Mouse (Mus musculus) left cerebral cortex, postnatal 14 days (tissue): Measurements from ENCODE around the gene Cadps2. TPM values are rescaled to one million over a fixed set of nuclear protein-coding genes. Genes with fewer than 3 reads are reported as not detected.

Experiments used
- DNase-seq, 2 experiments: peaks; one replicate each; pipeline ENCODE4 v3.0.0; 2021 to 2022; ENCODE audit warnings: low spot score in 2 of 2, mixed read lengths in 1 of 2
- intact Hi-C: fragments of 180-260 bp; cut with DNase I; formaldehyde crosslinking; loops from one replicate; pipeline ENCODE4 v1.15.1; 2025
- total RNA-seq, 2 experiments: library from RNA; stranded (reverse); gene quantifications; 2 replicates each; pipeline ENCODE4 v1.2.3; 2021

Cadps2 gene
- total RNA-seq, 2 experiments from 2014 or later: 78.0 to 86.7 TPM

DNA sequence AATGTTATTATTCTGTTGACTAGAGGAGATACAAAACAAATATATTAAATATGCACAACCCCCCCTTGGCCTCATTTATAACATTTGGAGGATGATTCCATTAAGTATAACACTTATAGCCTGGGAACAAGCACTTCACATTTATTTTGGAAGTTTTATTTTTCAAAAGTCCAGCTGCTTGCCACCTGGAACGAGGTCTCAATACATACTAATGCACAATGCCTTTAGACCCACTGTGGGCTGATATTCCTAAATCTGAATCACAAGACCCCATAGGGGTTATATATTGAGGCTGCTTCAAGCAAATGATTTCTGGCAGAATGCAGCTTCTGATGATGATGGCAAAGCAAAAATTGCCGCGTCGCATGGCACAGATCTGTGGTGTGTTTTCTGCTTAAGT is 565.7 kb downstream of the Cadps2 start:
- intact Hi-C loops: no loop called here
- no peak for DNase-seq

DNA sequence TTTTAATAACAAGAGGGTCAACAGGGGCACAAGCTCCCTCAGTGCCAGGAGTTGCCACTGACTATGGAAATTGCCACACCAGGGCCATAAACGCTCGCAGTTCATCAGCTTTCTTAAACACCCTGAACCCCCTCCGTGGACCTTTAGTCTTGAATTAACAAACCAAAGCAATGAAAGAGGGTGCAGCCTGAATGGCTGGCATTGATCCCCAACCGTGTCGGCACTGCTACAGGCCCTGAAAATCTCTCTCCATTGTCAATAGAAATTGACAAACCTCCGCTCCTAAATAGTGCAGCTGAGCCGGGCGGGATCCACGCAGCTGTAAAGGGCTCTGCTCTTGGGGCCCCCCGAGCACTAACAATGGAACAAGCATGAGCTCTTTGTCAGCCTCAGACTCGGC is 566.2 kb downstream of the Cadps2 start:
- intact Hi-C loops: no loop called here

DNA sequence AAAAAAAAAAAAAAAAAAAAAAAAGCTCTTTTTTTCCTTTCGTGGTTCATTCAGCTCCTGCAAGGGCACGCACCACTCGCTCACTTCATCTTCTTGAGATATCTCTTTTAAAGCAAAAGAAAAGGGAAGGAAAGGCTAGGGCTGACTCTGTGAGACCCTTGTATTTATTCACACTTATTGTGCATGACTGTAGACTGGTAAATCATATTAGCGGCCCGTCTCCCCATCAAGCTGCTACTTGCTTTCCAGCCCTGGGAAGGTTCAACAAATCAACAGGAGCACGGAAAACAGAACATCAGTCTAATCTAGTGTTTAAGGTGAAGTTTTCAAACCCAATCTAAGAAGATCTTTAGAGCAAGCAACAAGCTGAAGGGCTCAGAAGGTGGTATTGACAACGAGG is 566.7 kb downstream of the Cadps2 start:
- DNase-seq: no peak
- intact Hi-C loops: no loop called here

More for the DNA sequence above, 566.2 kb downstream of the Cadps2 start:
- DNase-seq: no peak

DNA sequence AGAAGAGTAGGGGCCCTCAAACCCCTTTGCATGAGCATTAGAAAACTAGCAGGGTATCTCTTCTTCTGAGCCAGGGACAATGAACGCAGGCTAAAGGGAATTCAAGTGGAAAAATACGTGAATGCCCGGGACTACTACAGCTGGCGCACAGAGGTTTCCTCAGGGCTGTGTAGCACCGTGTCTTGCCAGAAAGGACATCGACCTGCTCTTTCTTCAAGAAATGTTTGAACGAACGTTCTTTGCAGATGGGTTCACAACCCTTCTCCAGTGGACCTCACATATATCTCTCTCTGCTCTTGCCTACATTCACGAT is 578.5 kb downstream of the Cadps2 start:
- intact Hi-C loops: no loop called here
- no peak for DNase-seq

DNA sequence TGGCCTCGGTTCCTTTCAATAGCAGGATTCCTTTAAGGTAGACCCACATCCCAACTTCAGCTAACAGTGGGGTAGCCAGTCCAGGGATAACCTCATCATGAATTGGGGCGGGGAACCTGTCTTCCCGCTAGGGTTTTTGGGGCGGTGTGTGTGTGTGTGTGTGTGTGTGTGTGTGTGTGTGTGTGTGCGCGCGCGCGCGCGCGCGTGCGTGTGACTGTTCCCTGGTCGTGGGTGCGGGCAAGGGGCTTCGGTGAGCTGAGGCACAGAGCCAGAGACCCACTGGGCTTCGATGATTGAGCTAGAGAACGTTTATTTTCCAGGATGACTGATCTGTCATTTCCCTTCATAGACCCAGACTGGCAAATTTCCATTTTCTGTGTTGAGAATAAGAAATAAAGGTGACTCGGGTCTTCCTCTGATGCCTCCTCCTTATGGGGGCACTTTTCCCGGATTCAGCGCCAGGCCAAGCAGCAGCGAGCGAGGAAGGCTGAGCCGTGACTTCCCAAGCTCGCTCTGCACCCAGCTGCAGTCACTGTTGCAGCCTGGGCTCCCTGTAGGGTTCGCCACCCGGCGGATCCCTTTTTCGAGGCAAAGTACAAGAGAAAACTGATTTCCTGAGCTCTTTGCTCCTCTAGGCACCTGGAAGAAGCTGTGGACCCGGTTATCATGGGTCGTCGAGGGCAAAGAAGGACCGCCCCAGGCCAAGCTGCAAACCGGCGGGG is 579.0 kb downstream of the Cadps2 start:
- intact Hi-C loops: no loop called here
- DNase-seq: no peak

DNA sequence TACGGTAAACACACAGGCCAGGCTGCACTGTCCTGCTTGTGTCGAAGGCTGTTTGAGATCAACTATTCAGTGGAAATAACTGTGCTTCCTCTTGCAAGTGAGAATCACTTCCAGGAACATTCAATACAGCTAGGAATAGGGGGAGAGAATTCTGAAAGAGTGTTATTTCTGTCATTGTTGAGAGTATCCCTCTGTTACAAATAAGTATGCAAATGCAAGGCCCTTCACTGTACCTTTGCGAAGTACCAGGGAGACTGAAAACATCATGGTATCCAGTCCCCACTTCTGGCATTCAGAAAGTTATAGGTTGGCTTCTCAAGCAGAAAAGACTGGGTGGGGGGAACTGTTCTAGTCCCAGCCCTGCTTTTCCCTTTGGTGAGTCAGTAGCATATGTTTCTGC is 581.2 kb downstream of the Cadps2 start:
- DNase-seq: no peak
- intact Hi-C loops: no loop called here

DNA sequence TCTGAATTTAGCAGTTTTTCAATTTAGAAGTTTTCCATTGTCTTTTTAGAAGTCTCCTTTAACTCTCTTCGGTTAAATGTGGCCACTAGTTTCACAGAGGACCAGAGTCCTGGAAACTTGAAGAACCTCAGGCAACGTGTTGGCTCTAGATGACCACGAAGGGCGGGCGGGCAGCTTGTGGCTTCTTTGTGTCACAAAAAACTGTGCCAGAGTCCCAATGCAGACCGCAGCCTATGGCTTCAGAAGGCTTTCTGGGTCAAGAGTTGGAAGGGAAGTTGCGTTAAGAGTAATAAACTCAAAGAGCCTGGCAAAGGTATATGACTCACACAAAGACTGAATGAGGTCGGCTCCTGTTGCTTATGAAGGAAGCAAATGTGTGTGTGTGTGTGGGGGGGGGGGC is 584.1 kb downstream of the Cadps2 start:
- no peak for DNase-seq
- intact Hi-C loops: no loop called here

DNA sequence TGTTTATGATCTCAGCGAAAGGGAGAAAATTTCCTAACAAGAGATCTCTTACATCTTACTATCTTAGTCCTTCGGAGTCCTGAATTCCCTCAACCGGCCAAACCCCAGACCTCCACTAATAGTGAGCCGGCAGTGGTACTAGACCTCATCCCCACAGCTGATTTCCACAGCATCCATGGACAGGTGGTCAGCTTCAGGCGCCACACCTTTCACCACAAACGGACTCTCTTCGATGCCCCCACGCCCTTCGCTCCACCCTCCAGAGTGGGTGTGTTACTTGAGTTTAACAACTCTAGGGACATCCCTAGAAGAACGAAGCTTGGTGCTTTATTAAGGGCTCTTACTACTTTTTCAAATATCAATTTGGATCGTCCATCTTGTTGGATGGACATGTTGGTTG is 584.6 kb downstream of the Cadps2 start:
- intact Hi-C loops: no loop called here
- DNase-seq: no peak

DNA sequence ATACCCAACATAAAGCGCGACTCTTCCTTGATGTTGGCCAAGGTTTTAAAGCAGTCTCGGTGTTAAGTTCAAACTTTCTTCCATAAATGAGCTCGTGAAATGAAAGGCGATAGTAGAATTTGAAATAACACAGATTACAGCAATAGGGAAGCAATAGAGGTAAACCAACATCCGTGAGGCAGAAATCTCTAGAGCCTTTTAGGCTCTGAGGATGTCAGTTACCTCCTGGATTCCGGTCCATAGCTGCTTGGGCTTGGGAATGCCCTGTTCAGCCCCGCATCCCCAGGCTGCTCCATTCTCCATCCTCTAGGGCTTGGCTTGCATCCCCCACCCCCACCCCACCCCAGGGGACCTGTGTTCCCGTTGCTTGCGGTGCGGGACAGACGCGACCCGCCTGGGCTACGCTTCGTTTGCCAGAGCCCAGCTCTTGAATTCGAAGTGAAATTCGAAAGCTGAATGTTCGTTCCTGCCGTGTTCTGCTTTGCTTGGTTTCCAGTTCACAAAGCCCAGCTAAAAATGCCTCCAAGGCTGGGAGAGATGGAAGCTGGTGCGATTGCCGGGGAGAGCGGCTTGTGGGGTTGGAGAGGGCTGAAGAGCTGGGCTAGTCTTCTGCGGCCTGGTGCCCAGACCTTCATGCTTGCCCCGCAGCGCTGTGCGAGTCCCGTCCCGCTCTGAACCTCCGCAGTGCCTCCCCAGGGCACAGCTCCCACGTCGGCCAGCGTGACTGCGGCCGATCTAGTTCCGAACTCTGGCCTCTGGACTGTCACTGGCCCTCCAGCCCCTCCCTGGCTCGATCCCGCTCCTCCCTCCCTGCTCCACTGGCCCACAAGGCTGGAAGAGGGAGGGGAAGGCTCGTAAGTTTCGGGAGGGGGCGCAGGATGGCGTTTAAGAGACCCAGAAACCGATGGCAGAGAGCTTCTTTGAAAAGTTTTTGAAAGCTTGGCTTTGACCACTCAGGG is 585.6 kb downstream of the Cadps2 start:
- DNase-seq: no peak
- intact Hi-C loops: no loop called here

DNA sequence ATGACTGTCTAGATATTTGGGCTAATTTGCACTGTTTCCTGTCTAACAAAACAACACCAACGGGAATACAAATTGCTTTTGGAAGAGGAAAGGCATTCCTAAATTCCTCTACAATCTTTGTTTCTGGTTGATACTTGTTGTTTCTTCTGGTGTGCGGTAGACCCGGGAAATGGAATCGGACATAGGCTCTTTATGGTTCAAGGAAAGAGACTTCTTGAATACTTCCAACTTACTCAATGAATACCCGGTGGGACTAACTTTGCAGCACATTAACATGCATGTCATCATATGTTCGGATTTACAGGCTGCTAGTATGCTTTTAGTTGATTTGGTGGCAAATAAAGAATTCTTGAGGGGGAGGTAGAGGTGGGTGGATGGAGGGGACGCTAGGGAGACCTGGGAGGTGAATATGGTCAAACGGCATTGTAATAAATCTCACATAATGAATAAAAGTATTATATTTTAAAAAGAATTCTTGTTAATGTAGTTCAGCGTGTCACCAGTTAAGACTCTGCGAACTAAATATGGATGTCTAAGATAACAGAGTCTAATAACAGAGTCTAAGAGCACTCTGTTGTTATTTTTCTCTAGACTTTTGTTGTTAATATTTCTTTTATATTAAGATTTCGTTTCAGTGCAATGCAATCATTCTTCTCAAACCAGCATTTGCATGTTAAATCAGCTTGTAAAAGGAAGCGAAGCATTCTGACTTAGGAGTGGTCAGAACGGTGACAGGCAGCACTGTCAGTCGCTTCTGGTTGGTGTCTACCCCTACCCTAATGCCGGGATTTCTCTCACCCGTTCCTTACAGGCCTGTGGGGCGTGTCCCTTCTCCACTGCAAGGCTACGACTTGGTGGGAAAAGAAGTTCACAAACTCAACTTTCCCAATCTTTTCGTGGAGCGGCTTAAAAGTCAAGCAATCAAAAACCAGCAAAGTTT is 586.8 kb downstream of the Cadps2 start:
- intact Hi-C loops: no loop called here
- DNase-seq: no peak

DNA sequence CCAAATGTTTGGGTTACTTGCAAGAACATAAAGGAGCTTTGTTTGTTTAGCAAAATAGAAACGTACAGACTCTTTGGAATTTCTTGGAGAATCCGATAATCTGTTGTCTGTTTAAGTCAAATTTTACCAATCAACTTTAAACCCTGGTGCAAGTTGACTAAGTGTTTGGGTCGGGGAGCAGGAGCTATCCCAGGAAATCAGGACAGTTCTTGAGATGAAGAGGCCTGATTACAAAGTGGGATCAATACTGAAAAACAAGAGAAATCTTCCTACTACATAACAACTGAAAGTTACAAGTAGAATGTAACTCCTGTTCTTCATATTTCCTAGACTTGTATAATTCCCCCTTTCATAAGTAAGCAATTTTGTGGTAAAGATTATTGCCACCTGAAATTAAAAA is 587.8 kb downstream of the Cadps2 start:
- no peak for DNase-seq
- intact Hi-C loops: no loop called here

DNA sequence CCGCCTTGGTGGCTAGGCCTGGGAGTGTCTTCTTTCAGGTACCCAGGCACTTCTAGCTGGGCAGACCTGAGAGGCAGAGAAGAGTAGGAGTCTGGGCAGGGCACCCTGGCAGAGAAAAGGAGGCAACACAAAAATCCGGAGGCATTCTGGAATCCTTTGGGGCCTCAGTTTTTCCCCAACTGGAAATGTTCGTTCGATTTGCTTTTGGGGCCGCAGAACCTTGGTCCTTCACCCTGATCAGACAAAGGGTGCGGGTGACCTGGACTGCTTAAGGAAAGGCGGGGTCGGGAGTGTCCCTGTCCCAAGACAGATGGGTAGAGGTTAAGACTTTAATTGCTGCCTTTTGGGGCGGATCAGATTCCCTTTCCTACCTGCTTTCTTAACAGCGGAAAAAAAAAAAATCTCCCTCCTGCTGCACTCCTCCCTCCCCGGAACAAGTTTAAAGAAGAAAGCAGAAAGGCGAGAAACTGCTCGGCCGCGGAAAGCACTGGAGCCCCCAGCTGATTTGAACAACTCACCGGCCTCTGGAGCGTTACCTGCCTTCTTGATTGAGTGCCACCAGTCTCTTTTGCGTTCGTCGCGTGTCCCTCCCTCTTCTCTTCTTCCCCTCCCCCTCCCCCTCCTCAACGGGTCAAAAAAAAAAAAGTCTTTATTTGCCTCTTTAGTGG is 588.8 kb downstream of the Cadps2 start:
- intact Hi-C loops: no loop called here
- DNase-seq: no peak

DNA sequence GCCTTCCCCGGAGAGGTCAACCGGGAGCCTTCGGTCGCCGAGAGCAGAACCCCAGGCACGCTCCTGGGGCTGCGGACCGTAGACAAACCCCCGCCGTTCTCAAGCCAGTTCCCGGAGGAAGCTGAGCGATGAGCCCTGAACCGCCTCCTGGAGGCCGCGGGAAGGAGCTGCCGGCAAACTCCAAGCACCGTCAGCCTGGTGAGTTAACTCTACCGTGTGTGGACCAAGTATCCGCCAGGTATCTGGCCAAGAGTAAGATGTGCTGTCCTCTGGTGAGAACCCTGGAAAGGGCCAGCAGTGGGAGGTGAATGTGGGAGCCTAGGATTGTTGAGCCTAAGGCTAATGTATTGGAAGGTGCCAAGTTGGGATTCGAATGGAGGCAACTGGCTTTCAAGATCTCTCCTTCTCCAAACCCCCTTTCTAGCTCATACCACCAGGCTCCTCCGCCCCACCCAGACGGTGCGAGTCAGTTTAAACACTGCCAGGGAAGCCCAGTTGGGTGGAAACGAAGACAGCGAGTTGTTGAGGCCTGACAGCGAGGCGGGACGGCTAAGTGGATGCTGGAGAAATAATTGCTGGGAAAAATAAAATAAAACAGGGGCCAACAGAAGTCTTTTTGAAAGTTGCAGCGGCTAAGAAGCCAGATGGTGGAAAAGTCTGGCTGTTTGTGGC is 589.5 kb downstream of the Cadps2 start:
- intact Hi-C loops: loop anchor here (10.0 kb wide), 2 partner anchors 245 to 955 kb away; no protein-coding TSS in a partner anchor
- DNase-seq: no peak

DNA sequence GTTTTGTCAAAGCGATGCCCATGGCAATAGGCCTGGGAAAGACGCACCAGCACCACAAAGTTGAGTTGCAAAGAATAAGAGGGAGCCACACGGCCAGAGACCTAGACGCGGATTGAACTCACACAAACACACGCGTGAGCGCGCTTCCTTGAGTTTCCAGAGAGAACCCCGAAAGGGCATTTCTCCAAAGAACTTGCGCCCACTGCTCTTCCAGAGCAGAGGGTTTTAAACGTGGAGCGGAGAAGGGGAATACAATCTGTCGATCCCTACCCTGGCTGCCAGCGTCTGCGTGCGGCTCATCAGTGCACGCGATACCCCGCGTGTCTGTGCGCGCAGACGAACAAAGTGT is 590.2 kb downstream of the Cadps2 start:
- DNase-seq: no peak

DNA sequence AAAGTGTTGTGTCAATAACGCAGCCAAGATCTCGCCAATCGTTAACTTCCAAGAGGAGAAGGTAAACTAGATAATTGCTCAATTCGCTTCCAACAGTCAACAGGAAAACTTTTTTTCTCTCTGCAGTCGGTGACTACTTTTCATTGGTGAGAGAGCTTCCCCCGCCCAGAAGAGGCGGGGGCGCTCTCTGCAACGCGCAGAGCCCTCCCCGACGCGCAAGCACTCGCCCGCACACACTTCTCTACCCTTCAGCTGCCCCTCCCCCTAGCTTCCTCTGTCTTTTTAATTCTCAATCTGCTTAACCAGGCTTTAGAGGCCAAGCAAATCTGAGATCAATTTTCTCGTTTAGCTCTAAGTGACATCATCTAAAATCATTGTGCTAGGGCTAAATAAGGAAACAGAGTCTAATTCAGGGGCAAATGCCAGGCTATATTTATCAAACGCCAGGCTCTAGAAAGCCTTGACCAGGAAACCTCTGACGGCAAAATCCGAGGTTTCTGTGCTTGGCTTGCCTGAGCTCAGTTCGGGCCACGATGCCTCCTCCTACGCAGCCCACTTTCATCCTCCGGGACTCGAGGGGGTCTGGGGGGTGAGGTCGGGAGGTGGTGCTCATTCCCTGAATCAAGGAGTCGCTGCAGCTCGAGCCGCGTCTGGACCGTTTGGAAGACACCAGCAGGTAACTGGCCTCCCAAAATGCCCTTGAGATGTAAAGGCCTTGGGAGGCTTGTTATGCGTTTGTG is 590.7 kb downstream of the Cadps2 start, which contains the start of gene Fezf1:
Fezf1 (minus strand) TSS at position 50 of the 740 bp plus-strand sequence.
- DNase-seq: no peak
- intact Hi-C loops: loop anchor here (10.0 kb wide), 2 partner anchors 244 to 954 kb away; no protein-coding TSS in a partner anchor

More for the DNA sequence above, 590.2 kb downstream of the Cadps2 start:
- intact Hi-C loops: loop anchor here (10.0 kb wide), 2 partner anchors 244 to 954 kb away; no protein-coding TSS in a partner anchor

DNA sequence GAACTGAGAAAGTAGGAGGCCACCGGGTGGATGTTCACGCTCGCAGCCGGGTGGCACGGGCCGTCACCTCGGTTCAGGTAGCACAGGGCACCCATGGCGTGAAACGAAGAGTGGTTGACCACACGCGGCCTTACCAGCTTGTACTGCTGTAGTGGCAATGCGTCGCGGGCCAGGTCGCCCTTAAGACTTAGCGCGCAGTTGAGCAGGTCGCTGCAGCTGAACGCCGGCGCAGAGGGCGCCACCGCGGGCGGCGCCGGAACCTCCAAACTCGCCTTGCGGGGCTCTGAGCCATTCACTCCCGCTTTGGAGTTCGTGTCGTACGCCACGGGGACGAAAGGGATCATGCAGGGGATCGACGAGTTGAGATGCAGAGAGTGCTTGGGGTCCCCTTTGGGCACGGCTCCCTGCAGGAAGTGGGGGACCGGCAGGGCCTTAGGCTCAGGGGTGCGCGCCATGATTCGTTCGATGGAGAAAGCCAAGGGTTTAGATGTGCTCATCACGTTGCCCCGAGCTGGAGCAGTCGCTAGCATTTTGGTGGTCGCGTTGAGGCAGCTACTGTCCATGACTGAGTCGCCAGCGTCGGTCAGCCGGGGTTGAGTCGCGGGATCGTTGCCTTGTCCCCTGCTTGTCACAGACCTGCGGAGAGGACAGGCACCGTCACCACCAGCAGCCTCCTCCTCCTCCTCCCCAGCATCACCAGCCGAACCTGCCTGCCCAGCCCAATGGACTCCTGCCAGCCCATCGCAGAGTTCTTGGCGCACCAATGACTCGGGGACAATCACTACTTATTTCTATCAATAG is 591.5 kb downstream of the Cadps2 start:
- DNase-seq: no peak
- intact Hi-C loops: loop anchor here (10.0 kb wide), 2 partner anchors 243 to 953 kb away; no protein-coding TSS in a partner anchor
